Mouse (Mus musculus): Measurements from ENCODE around the gene Ulk4. TPM values are rescaled to one million over a fixed set of nuclear protein-coding genes. Genes with fewer than 3 reads are reported as not detected.

Ulk4 gene
- polyA plus RNA-seq, 1 experiment from 2014 or later: 101 TPM

DNA sequence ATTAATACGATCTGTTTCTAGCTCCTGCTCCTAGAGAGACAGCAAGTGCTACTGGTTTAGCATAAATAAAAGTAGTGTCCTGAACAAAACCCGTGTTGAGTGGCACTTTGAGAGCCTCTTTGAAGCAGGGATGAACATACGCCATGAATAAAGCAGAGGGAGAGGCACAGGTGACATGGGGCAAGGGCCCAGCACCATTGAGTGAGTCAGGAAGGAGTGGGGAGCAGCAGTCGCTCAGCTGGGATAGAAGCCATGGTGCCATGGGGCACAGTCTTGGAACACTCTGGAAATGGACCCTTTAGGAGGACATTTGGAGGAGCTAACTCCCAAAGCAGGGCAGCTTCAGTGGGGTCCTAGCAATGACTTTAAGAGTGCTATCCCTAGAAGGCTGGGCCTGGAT lies 238.6 kb downstream of the Ulk4 start:
- Histone ChIP-seq H3K4me1 (ENCODE audit: control insufficient read depth, insufficient read depth, low read length) (no peaks in the 10 kb centered on the region), H3K27ac (ENCODE audit: low read depth, low read length) (no peak overlapping the region), H3K36me3 (ENCODE audit: control insufficient read depth, insufficient read depth, low read length) (no peaks in the 10 kb centered on the region), H3K4me3 (ENCODE audit: low read depth, low read length) (no peak overlapping the region), H3K27me3 (ENCODE audit: control insufficient read depth, insufficient read depth, low read length) (no peaks in the 10 kb centered on the region), H3K9ac (ENCODE audit: low read depth, low read length) (no peak overlapping the region), H3K4me2 (no peak overlapping the region), H3K9me3 (replicated peaks; ENCODE audit: control insufficient read depth, low read length) (no peaks in the 10 kb centered on the region)
- no peak for ATAC-seq (replicated peaks; ENCODE audit: insufficient number of reproducible peaks, low FRiP score, low TSS enrichment)
- WGBS (ENCODE audit: insufficient replicate concordance): 65% methylated on average over 4 of the region's 4 CpGs

DNA sequence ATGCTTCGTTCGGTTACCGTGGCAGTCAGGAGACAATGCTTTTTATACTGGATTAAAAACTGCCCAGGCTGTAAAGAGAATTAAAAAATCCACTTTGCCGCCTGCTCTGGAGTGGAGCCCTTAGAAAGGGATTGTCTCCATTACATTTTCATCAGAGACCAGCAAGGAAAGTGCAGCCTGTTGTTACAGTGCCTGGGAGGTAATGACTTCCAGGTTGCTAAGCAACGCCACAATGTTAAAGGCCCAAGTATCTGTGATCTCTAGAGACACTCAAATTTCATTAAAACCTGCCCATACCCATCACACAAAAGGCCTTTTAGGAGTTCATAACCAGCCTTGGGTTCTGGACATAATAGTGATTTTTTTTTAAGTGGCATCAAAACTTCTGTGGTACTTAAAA lies 239.0 kb downstream of the Ulk4 start:
- Histone ChIP-seq H3K27me3 (ENCODE audit: control insufficient read depth, insufficient read depth, low read length) (no peaks in the 10 kb centered on the region), H3K9ac (ENCODE audit: low read depth, low read length) (no peak overlapping the region), H3K27ac (ENCODE audit: low read depth, low read length) (no peak overlapping the region), H3K4me3 (ENCODE audit: low read depth, low read length) (no peak overlapping the region), H3K9me3 (replicated peaks; ENCODE audit: control insufficient read depth, low read length) (no peaks in the 10 kb centered on the region), H3K36me3 (ENCODE audit: control insufficient read depth, insufficient read depth, low read length) (no peaks in the 10 kb centered on the region), H3K4me1 (ENCODE audit: control insufficient read depth, insufficient read depth, low read length) (no peaks in the 10 kb centered on the region), H3K4me2 (no peak overlapping the region)
- no peak for ATAC-seq (replicated peaks; ENCODE audit: insufficient number of reproducible peaks, low FRiP score, low TSS enrichment)
- WGBS (ENCODE audit: insufficient replicate concordance): 78% methylated on average over 5 of the region's 5 CpGs

DNA sequence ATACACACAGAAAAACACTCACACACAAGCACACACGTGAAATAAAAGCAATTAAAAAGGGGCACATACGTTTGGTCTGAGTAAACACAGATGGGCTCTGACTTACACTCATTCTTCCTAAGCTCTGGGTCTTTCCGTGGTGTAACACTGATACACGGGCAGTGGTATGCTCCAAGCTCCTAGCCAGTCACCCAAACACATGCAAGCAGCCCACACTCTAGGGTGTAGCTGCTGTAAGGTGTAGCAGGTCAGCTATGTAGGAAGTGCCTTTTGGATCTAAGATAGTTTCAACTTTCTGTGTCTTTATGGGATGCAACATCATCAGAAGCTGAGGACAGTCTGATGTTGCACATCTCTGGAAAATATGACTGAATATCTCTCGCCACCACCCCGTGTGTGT lies 241.7 kb downstream of the Ulk4 start:
- Histone ChIP-seq H3K4me2 (no peak overlapping the region), H3K4me3 (ENCODE audit: low read depth, low read length) (no peak overlapping the region), H3K36me3 (ENCODE audit: control insufficient read depth, insufficient read depth, low read length) (no peaks in the 10 kb centered on the region), H3K9me3 (replicated peaks; ENCODE audit: control insufficient read depth, low read length) (no peaks in the 10 kb centered on the region), H3K27ac (ENCODE audit: low read depth, low read length) (no peak overlapping the region), H3K4me1 (ENCODE audit: control insufficient read depth, insufficient read depth, low read length) (0 out of 2 replicates have a peak, but pooled peaks cover 5% of the 10 kb centered on the region), H3K27me3 (ENCODE audit: control insufficient read depth, insufficient read depth, low read length) (no peaks in the 10 kb centered on the region), H3K9ac (ENCODE audit: low read depth, low read length) (no peak overlapping the region)
- no peak for ATAC-seq (replicated peaks; ENCODE audit: insufficient number of reproducible peaks, low FRiP score, low TSS enrichment)
- WGBS (ENCODE audit: insufficient replicate concordance): 73% methylated on average over 6 of the region's 6 CpGs

DNA sequence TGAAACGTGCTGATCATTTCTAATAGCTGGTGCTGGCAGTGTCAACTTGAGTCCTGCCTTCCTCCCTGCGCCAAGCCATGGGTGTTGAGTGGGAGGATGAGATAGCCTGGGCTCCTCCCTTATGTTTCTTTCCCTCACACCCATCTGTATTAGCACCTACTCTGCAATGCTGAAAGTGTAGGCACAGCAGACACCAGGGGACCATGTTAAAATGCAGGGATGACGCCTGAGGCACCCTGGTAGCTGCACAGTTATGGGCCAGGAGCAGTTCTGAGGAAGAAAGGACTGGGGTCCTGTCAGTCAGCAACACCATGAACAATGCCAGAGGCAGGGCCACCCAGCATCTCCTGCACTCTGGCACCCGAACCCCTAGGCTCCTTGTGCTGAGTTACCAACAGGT lies 243.4 kb downstream of the Ulk4 start:
- 0 out of 2 replicates have a peak, but pooled peaks cover 7% of the 10 kb centered on the region for H3K4me1 ChIP-seq (ENCODE audit: control insufficient read depth, insufficient read depth, low read length)
- WGBS (ENCODE audit: insufficient replicate concordance): 62% methylated on average over 4 of the region's 4 CpGs
- ATAC-seq (replicated peaks; ENCODE audit: insufficient number of reproducible peaks, low FRiP score, low TSS enrichment): no peak
- no peak overlapping the region for H3K4me3 ChIP-seq (ENCODE audit: low read depth, low read length)
- H3K4me2 ChIP-seq: no peak overlapping the region
- H3K27me3 ChIP-seq (ENCODE audit: control insufficient read depth, insufficient read depth, low read length): no peaks in the 10 kb centered on the region
- H3K9me3 ChIP-seq (replicated peaks; ENCODE audit: control insufficient read depth, low read length): no peaks in the 10 kb centered on the region
- no peak overlapping the region for H3K9ac ChIP-seq (ENCODE audit: low read depth, low read length)
- H3K36me3 ChIP-seq (ENCODE audit: control insufficient read depth, insufficient read depth, low read length): no peaks in the 10 kb centered on the region
- no peak overlapping the region for H3K27ac ChIP-seq (ENCODE audit: low read depth, low read length)

DNA sequence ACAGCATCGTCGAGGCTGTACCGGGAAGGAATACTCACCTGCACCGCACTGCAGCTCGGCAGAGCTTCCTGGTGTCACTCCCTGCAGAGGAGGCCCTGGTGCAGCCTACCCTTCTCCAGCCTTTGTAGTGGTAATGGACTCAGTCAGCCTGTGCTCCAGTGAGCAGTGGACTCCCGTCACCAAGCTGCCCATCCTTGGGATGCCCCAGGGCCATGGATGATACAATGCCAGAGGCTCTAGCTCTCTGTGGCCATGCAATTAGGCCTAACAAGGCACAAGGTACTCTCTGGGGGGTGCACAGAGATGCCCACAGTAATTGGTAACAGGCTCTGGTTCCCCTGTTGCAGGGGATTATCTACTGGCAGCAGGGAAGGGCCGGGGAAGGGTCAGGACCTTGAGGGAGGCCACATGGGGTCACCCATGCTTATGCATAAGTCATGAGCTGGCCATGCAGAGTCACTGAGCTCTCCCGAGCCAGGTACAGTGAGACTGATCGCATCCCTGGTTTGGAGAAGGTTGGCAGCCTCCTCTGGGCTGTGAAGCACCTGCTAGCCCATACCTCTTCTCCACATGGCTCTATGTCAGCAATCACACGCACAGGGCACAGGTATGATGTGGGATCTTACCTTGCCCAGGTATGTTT lies 244.6 kb downstream of the Ulk4 start:
- Histone ChIP-seq H3K4me2 (no peak overlapping the region), H3K4me3 (ENCODE audit: low read depth, low read length) (no peak overlapping the region), H3K36me3 (ENCODE audit: control insufficient read depth, insufficient read depth, low read length) (no peaks in the 10 kb centered on the region), H3K4me1 (ENCODE audit: control insufficient read depth, insufficient read depth, low read length) (0 out of 2 replicates have a peak, but pooled peaks cover 7% of the 10 kb centered on the region), H3K27ac (ENCODE audit: low read depth, low read length) (no peak overlapping the region), H3K9ac (ENCODE audit: low read depth, low read length) (no peak overlapping the region), H3K9me3 (replicated peaks; ENCODE audit: control insufficient read depth, low read length) (no peaks in the 10 kb centered on the region), H3K27me3 (ENCODE audit: control insufficient read depth, insufficient read depth, low read length) (no peaks in the 10 kb centered on the region)
- WGBS (ENCODE audit: insufficient replicate concordance): 69% methylated on average over 10 of the region's 10 CpGs
- ATAC-seq (replicated peaks; ENCODE audit: insufficient number of reproducible peaks, low FRiP score, low TSS enrichment): no peak

DNA sequence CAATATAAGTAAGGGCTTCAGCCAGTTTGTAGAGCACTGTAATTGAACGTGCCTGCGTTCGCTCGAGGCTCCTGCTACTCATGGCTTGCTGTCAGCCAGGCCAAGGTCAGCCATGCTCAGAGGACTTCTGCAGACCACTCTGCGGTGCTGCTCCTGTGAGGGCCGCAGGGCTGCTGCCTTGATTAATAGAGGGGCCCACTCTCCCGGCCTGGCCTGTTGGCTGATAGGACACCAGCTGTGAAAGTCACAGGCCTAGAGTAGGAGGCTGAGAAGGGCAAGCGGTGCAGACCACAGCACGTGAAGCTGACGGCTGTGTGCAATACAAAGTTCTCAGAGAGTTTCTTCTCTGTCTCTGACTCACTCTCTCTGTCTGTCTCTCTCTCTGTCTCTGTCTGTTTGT lies 246.0 kb downstream of the Ulk4 start:
- 0 out of 2 replicates have a peak, but pooled peaks cover 7% of the 10 kb centered on the region for H3K4me1 ChIP-seq (ENCODE audit: control insufficient read depth, insufficient read depth, low read length)
- H3K4me3 ChIP-seq (ENCODE audit: low read depth, low read length): no peak overlapping the region
- no peaks in the 10 kb centered on the region for H3K27me3 ChIP-seq (ENCODE audit: control insufficient read depth, insufficient read depth, low read length)
- 21% methylated on average over 10 of the region's 10 CpGs for WGBS (ENCODE audit: insufficient replicate concordance)
- H3K36me3 ChIP-seq (ENCODE audit: control insufficient read depth, insufficient read depth, low read length): no peaks in the 10 kb centered on the region
- ATAC-seq (replicated peaks; ENCODE audit: insufficient number of reproducible peaks, low FRiP score, low TSS enrichment): no peak
- H3K9ac ChIP-seq (ENCODE audit: low read depth, low read length): 0 out of 2 replicates have a peak overlapping the region, but pooled peaks have one; percentile 18
- no peaks in the 10 kb centered on the region for H3K9me3 ChIP-seq (replicated peaks; ENCODE audit: control insufficient read depth, low read length)
- H3K27ac ChIP-seq (ENCODE audit: low read depth, low read length): peak overlapping the region; percentile 36; the same call in 1 of the 2 replicates
- H3K4me2 ChIP-seq: no peak overlapping the region

DNA sequence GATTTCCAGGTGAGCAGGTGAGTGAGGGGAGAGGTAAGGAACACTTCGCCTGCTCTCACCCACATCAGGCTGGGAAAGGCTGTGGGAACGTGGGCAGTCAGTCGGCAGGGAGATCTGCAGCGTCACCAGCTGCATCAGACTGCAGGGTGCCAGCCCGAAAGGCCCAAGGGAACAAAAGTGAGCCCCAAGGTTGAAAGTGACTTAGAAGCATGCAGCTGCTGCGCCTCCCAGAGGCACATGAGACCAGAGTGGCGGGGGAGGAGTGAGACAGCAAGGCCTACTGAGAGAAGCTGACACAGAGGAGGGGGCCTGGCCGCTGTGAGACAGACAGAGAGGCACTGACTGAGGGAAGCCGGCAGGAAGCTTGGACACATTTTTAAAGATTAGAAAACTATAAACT lies 247.2 kb downstream of the Ulk4 start:
- H3K27ac ChIP-seq (ENCODE audit: low read depth, low read length): no peak overlapping the region
- 54% methylated on average over 9 of the region's 9 CpGs for WGBS (ENCODE audit: insufficient replicate concordance)
- H3K9ac ChIP-seq (ENCODE audit: low read depth, low read length): no peak overlapping the region
- H3K4me3 ChIP-seq (ENCODE audit: low read depth, low read length): no peak overlapping the region
- H3K4me1 ChIP-seq (ENCODE audit: control insufficient read depth, insufficient read depth, low read length): 0 out of 2 replicates have a peak, but pooled peaks cover 7% of the 10 kb centered on the region
- no peak for ATAC-seq (replicated peaks; ENCODE audit: insufficient number of reproducible peaks, low FRiP score, low TSS enrichment)
- H3K36me3 ChIP-seq (ENCODE audit: control insufficient read depth, insufficient read depth, low read length): no peaks in the 10 kb centered on the region
- no peaks in the 10 kb centered on the region for H3K9me3 ChIP-seq (replicated peaks; ENCODE audit: control insufficient read depth, low read length)
- H3K4me2 ChIP-seq: no peak overlapping the region
- no peaks in the 10 kb centered on the region for H3K27me3 ChIP-seq (ENCODE audit: control insufficient read depth, insufficient read depth, low read length)

DNA sequence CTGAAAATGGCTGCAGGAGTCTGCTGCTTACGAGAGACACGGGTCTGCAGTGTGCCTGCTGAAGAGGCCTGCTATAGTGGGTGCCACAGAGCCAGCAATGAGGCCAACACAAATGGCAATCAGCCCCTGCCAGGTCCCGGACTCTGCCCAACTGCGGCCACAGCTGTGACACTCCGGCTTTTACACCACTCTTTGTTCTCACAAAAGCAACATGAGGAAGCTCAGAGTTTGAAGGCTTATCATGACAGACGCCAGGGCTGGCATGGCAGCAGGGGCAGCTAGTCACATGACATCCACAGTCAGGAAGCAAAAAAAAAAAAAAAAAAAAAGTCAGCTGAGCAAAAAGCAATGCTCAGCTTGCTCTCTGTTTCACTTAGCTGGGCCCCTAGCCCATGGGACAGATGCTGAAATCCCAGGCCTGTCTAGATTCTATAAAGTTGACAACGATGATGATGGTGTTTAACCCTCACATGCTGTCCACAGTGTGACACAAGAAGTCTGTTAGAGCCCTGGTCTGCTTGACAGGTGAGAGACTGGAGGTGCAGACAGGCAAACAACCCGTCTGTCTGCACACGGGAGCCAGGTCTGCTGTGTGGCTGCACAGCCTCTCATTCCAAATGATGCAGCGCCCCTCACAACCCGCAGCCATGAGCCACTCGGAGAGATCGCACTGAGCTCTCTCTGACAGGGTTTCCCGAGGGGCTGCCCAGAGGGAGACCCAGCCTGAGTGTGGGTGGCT lies 253.3 kb downstream of the Ulk4 start:
- Histone ChIP-seq H3K4me2 (no peak overlapping the region), H3K9ac (ENCODE audit: low read depth, low read length) (no peak overlapping the region), H3K27ac (ENCODE audit: low read depth, low read length) (peak overlapping the region; percentile 50), H3K9me3 (replicated peaks; ENCODE audit: control insufficient read depth, low read length) (no peaks in the 10 kb centered on the region), H3K4me3 (ENCODE audit: low read depth, low read length) (no peak overlapping the region), H3K27me3 (ENCODE audit: control insufficient read depth, insufficient read depth, low read length) (no peaks in the 10 kb centered on the region), H3K36me3 (ENCODE audit: control insufficient read depth, insufficient read depth, low read length) (no peaks in the 10 kb centered on the region), H3K4me1 (ENCODE audit: control insufficient read depth, insufficient read depth, low read length) (peaks cover 11% of the 10 kb centered on the region)
- 57% methylated on average over 14 of the region's 14 CpGs for WGBS (ENCODE audit: insufficient replicate concordance)
- no peak for ATAC-seq (replicated peaks; ENCODE audit: insufficient number of reproducible peaks, low FRiP score, low TSS enrichment)

Measured in heart, embryonic 11.5 days (tissue).